Mouse (Mus musculus): Measurements from ENCODE around the gene Arhgap45.
A peak's percentile ranks its signal among the peaks of the same experiment; 100 is the strongest.

Arhgap45 gene

GRCm38 (mm10) chr10:80016511-80016910, at the start of gene Arhgap45:
TSS of gene Arhgap45 (plus strand) at chr10:80016653.
- DNase-seq (ENCODE audit: low spot score): no peak

GRCm38 (mm10) chr10:79966886-79967400, 49.5 kb upstream of the Arhgap45 start:
- DNase-seq (ENCODE audit: low spot score): no peak

GRCm38 (mm10) chr10:79968181-79968580, 48.3 kb upstream of the Arhgap45 start:
- DNase-seq (ENCODE audit: low spot score): no peak

- no peak for DNase-seq (ENCODE audit: low spot score)
Measured at GRCm38 (mm10) chr10:79969124-79969568, 47.3 kb upstream of the Arhgap45 start.

- DNase-seq (ENCODE audit: low spot score): no peak
Measured at GRCm38 (mm10) chr10:79970415-79971182, 45.9 kb upstream of the Arhgap45 start, which contains the start of gene Grin3b. TSS of gene Grin3b (plus strand) at chr10:79970715.

GRCm38 (mm10) chr10:79971183-79971497, 45.3 kb upstream of the Arhgap45 start:
- DNase-seq (ENCODE audit: low spot score): no peak

- DNase-seq (ENCODE audit: low spot score): no peak
Measured at GRCm38 (mm10) chr10:79972831-79973230, 43.6 kb upstream of the Arhgap45 start.

GRCm38 (mm10) chr10:79974087-79974486, 42.4 kb upstream of the Arhgap45 start:
- no peak for DNase-seq (ENCODE audit: low spot score)

GRCm38 (mm10) chr10:79974668-79975067, 41.8 kb upstream of the Arhgap45 start:
- no peak for DNase-seq (ENCODE audit: low spot score)

GRCm38 (mm10) chr10:79976071-79976721, 40.3 kb upstream of the Arhgap45 start:
- DNase-seq (ENCODE audit: low spot score): no peak

GRCm38 (mm10) chr10:79976722-79977107, 39.7 kb upstream of the Arhgap45 start:
- no peak for DNase-seq (ENCODE audit: low spot score)

GRCm38 (mm10) chr10:79977324-79977723, 39.1 kb upstream of the Arhgap45 start:
- DNase-seq (ENCODE audit: low spot score): no peak

GRCm38 (mm10) chr10:79978061-79978460, 38.4 kb upstream of the Arhgap45 start:
- DNase-seq (ENCODE audit: low spot score): no peak

- DNase-seq (ENCODE audit: low spot score): no peak
Measured at GRCm38 (mm10) chr10:79979401-79980155, 36.9 kb upstream of the Arhgap45 start.

- DNase-seq (ENCODE audit: low spot score): no peak
Measured at GRCm38 (mm10) chr10:79983205-79983604, 33.2 kb upstream of the Arhgap45 start.

GRCm38 (mm10) chr10:79983670-79984069, 32.8 kb upstream of the Arhgap45 start:
- no peak for DNase-seq (ENCODE audit: low spot score)

GRCm38 (mm10) chr10:79984195-79984816, 32.1 kb upstream of the Arhgap45 start, which contains the start of gene Tmem259:
TSS of gene Tmem259 (minus strand) at chr10:79984330.
- DNase-seq (ENCODE audit: low spot score): no peak

- DNase-seq (ENCODE audit: low spot score): peak; percentile 78
Measured at GRCm38 (mm10) chr10:79984871-79985270, 31.6 kb upstream of the Arhgap45 start.

GRCm38 (mm10) chr10:79985334-79986231, 30.9 kb upstream of the Arhgap45 start:
- no peak for DNase-seq (ENCODE audit: low spot score)

GRCm38 (mm10) chr10:79986232-79986878, 30.1 kb upstream of the Arhgap45 start:
- DNase-seq (ENCODE audit: low spot score): no peak
